Mouse (Mus musculus) myocyte (in vitro differentiated cells): Measurements from ENCODE around the gene Asap3.

Source experiments
- CEBPB ChIP-seq: IDR thresholded peaks from 2 replicates; pipeline ENCODE4 v1.6.1; 2011; ENCODE audit warnings: mild to moderate bottlenecking, moderate library complexity; ENCODE audit not compliant: poor library complexity, insufficient read depth, severe bottlenecking
- MAX ChIP-seq: IDR thresholded peaks from one replicate; pipeline ENCODE4 v1.6.1; 2011; ENCODE audit warnings: low read depth, mild to moderate bottlenecking, control low read depth
- MYOD1 ChIP-seq, 3 experiments: IDR thresholded peaks; one replicate each; pipeline ENCODE4 v1.6.1; 2011; ENCODE audit warnings: control low read depth in 2 of 3, low read depth in 2 of 3, mild to moderate bottlenecking in 2 of 3, moderate library complexity in 1 of 3; ENCODE audit not compliant: insufficient read length in 2 of 3, control insufficient read depth in 1 of 3
- POLR2A ChIP-seq: IDR thresholded peaks from one replicate; pipeline ENCODE4 v1.6.1; 2011; ENCODE audit warnings: low read depth, mild to moderate bottlenecking, control low read depth, moderate library complexity; ENCODE audit not compliant: insufficient read length
- POLR2AphosphoS2 ChIP-seq: IDR thresholded peaks from one replicate; pipeline ENCODE4 v1.6.1; 2011; ENCODE audit warnings: low read depth, control low read depth; ENCODE audit not compliant: insufficient read length
- TCF12 ChIP-seq: IDR thresholded peaks from one replicate; pipeline ENCODE4 v1.6.1; 2011; ENCODE audit warnings: mild to moderate bottlenecking, control low read depth; ENCODE audit not compliant: poor library complexity, insufficient read depth, severe bottlenecking
- USF1 ChIP-seq: IDR thresholded peaks from one replicate; pipeline ENCODE4 v1.6.1; 2011; ENCODE audit warnings: low read depth, mild to moderate bottlenecking, control low read depth, moderate library complexity

DNA sequence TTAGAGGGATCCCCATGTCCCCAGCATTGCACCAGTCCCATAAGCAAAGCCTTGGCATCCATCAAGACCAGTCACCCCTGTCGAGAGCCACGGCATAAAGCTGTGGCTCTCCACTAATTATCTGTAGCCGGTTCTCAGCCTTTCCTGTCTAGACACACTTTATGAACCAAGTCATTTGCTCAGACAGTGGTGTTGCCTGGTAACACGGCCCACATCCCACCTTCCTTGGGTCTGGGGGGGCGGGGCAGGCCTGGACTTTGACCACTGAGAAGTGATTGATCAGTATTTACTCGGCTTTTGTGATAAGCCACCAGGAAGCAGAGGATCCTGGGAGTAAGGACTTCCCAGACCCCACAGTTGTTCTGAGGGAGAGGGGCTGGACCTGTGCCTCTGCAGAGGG is 49.8 kb downstream of the Asap3 start:
- TF ChIP-seq POLR2A (no peak), TCF12 (no peak), MAX (no peak), CEBPB (no peak), USF1 (no peak), POLR2AphosphoS2 (no peak), MYOD1 (IDR thresholded peaks at IDR 0.05; ENCODE audit: control insufficient read depth in 1 of 3, insufficient read length in 2 of 3, low read depth in 2 of 3) (no peak)
